Mouse (Mus musculus): Measurements from ENCODE around the gene Jazf1. TPM values are rescaled to one million over a fixed set of nuclear protein-coding genes. Genes with fewer than 3 reads are reported as not detected.

The Jazf1 gene
- polyA plus RNA-seq, 1 experiment from 2014 or later: 59.3 TPM

DNA sequence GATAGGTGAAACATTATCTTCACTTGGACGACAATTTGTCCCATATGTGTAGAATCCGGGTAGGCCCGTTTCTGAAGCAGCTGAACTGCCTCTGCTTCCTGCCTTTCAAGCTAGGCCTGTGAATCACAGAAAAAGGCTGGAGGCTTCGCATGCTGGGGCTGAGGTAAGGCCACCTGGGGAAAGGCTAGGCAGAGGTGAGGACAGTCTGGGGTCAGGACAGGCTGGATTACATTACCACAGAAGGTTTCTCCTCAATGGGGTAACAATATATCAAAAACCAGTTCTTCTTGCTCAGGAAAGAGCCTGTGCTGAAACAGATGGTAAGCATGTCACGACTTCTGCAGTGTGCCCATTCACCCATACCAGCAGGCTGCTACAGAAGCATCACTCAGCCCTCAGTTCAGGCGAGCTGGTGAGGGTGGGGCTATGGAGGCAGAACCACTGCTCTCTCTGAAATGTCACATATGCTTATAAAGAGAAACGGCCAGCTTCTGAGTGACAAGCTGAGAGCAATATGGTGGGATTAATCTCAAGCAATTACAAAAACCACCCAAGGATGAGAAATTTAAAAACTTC lies 135.7 kb downstream of the Jazf1 start:
- Histone ChIP-seq H3K4me2 (ENCODE audit: low read length) (no peak overlapping the region), H3K36me3 (ENCODE audit: control insufficient read depth, insufficient read depth, low read length) (no peaks in the 10 kb centered on the region), H3K27me3 (ENCODE audit: control insufficient read depth, insufficient read depth, low read depth, low read length) (no peaks in the 10 kb centered on the region), H3K4me3 (ENCODE audit: low read depth, low read length) (no peak overlapping the region), H3K9ac (ENCODE audit: low read depth, low read length) (no peak overlapping the region), H3K9me3 (replicated peaks; ENCODE audit: control insufficient read depth, low read length, poor library complexity, severe bottlenecking) (no peaks in the 10 kb centered on the region), H3K27ac (ENCODE audit: low read length) (no peak overlapping the region), H3K4me1 (ENCODE audit: control insufficient read depth, insufficient read depth, low read length) (peaks cover 3% of the 10 kb centered on the region; the same call in 1 of the 2 replicates)
- 67% methylated on average over 7 of the region's 7 CpGs for WGBS
- no peak for ATAC-seq

DNA sequence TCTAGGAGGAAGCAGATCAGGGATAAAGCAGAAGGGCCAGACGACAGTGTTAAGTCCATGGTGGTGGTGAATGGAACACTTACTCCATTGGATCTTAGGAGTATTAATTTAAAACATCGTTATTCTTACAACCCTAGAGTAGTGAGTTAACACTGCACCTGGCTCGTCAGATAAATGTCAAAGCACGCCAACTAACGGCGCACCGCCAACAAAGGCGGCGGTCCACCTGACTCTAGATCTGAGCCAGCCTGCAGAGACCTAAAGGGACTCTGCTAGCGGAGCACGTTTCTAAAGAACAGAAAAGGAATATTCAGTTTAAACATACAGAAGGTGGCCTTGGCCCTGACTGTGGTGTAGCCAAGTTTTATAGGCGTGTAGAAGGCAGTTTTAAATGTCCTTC lies 139.1 kb downstream of the Jazf1 start:
- Histone ChIP-seq H3K27me3 (ENCODE audit: control insufficient read depth, insufficient read depth, low read depth, low read length) (no peaks in the 10 kb centered on the region), H3K27ac (ENCODE audit: low read length) (no peak overlapping the region), H3K4me3 (ENCODE audit: low read depth, low read length) (no peak overlapping the region), H3K4me1 (ENCODE audit: control insufficient read depth, insufficient read depth, low read length) (peaks cover 3% of the 10 kb centered on the region; the same call in 1 of the 2 replicates), H3K9ac (ENCODE audit: low read depth, low read length) (no peak overlapping the region), H3K36me3 (ENCODE audit: control insufficient read depth, insufficient read depth, low read length) (no peaks in the 10 kb centered on the region), H3K9me3 (replicated peaks; ENCODE audit: control insufficient read depth, low read length, poor library complexity, severe bottlenecking) (no peaks in the 10 kb centered on the region), H3K4me2 (ENCODE audit: low read length) (no peak overlapping the region)
- WGBS: 77% methylated on average over 12 of the region's 12 CpGs
- ATAC-seq: no peak

DNA sequence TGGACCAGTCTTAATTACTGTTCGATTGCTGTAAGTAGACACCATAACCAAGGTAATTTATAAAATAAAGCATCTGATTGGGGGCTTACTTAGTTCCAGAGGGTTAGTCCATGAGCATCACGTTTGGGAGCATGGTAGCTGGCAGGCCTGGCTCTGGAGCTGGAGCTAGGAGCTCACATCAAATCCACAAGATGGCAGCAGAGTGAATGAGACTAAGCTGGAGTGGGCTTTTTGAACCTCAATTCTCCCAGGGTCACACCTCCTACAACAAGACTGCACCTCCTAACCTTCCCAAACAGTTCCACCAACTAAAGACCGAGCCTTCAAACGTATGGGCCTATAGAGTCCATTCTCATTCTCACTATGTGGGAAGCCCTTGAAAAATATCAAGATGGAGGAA lies 141.5 kb downstream of the Jazf1 start:
- Histone ChIP-seq H3K27ac (ENCODE audit: low read length) (no peak overlapping the region), H3K9ac (ENCODE audit: low read depth, low read length) (no peak overlapping the region), H3K4me3 (ENCODE audit: low read depth, low read length) (no peak overlapping the region), H3K27me3 (ENCODE audit: control insufficient read depth, insufficient read depth, low read depth, low read length) (no peaks in the 10 kb centered on the region), H3K4me1 (ENCODE audit: control insufficient read depth, insufficient read depth, low read length) (no peaks in the 10 kb centered on the region), H3K4me2 (ENCODE audit: low read length) (no peak overlapping the region), H3K36me3 (ENCODE audit: control insufficient read depth, insufficient read depth, low read length) (no peaks in the 10 kb centered on the region), H3K9me3 (replicated peaks; ENCODE audit: control insufficient read depth, low read length, poor library complexity, severe bottlenecking) (no peaks in the 10 kb centered on the region)
- no peak for ATAC-seq
- 80% methylated on average over 4 of the region's 4 CpGs for WGBS

DNA sequence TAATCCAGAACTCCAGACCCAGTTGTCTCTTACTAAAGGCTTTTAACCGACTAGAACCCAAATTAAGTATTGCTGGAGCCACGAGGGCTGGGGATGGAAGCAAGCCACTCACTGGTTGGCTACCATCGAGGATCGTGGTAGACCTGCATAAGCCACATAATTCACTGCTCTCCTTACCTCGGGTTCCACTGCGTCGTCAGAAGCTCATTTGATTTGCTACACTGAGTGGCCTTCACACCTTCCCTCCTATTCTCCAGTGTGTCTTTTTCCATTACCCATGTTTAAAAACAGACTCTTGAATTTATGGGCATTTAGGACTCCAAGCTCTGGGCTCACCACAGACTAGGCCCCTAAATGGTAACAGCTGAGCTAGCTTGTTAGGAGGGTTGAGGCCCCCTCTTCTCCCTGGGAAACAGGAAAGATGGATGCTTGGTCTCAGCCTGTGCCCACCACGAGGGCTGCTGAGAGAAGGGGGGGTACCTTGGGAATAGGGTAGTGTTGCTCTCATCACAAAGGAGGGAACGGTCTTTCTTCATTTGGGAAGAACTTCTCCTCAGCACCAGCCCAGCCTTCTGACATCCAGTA lies 142.9 kb downstream of the Jazf1 start:
- no peaks in the 10 kb centered on the region for H3K27me3 ChIP-seq (ENCODE audit: control insufficient read depth, insufficient read depth, low read depth, low read length)
- no peak overlapping the region for H3K9ac ChIP-seq (ENCODE audit: low read depth, low read length)
- no peaks in the 10 kb centered on the region for H3K36me3 ChIP-seq (ENCODE audit: control insufficient read depth, insufficient read depth, low read length)
- ATAC-seq: no peak
- H3K4me2 ChIP-seq (ENCODE audit: low read length): no peak overlapping the region
- no peaks in the 10 kb centered on the region for H3K4me1 ChIP-seq (ENCODE audit: control insufficient read depth, insufficient read depth, low read length)
- no peak overlapping the region for H3K27ac ChIP-seq (ENCODE audit: low read length)
- WGBS: 82% methylated on average over 9 of the region's 9 CpGs
- H3K4me3 ChIP-seq (ENCODE audit: low read depth, low read length): no peak overlapping the region
- H3K9me3 ChIP-seq (replicated peaks; ENCODE audit: control insufficient read depth, low read length, poor library complexity, severe bottlenecking): no peaks in the 10 kb centered on the region

DNA sequence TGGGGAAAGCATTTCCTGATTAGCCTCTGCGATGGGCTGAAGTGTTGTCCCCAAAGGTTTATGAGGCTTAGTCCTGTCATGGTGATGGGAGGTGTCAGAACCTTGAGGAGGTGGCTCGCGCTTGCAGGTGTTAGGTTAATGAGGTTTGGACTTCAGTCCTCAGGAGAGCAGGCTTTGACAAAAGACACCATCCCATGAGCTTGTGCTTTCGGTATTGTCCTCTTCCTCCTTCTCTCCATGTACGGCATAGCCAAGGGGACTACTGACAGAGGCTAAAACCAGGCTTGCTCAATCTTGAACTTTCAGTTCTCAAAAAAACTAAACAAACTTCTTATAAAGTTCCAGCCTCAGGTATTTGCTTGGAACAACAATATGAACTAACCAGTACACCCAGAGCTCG lies 147.2 kb downstream of the Jazf1 start:
- no peak for ATAC-seq

DNA sequence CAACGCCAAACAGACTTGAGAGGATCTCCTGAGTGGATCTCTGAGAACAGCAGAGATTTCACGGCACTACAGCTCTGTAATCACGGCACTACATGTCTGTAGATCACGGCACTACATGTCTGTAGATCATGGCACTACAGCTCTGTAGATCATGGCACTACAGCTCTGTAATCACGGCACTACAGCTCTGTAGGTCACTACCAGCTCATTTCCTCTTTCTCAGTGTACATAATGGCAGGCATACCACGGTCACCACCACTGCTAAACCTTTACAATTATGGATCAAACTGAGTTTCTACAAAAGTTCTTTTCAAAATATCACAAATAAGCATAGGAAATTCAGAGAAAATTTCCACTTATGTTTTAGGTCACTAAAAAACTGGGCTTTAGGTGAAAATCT lies 147.7 kb downstream of the Jazf1 start:
- H3K4me3 ChIP-seq (ENCODE audit: low read depth, low read length): no peak overlapping the region
- H3K9ac ChIP-seq (ENCODE audit: low read depth, low read length): no peak overlapping the region
- no peak for ATAC-seq
- WGBS: 86% methylated on average over 6 of the region's 6 CpGs
- H3K4me1 ChIP-seq (ENCODE audit: control insufficient read depth, insufficient read depth, low read length): no peaks in the 10 kb centered on the region
- no peak overlapping the region for H3K27ac ChIP-seq (ENCODE audit: low read length)
- no peaks in the 10 kb centered on the region for H3K36me3 ChIP-seq (ENCODE audit: control insufficient read depth, insufficient read depth, low read length)
- H3K9me3 ChIP-seq (replicated peaks; ENCODE audit: control insufficient read depth, low read length, poor library complexity, severe bottlenecking): no peaks in the 10 kb centered on the region
- H3K4me2 ChIP-seq (ENCODE audit: low read length): no peak overlapping the region
- H3K27me3 ChIP-seq (ENCODE audit: control insufficient read depth, insufficient read depth, low read depth, low read length): no peaks in the 10 kb centered on the region

More for the DNA sequence above, 147.2 kb downstream of the Jazf1 start:
- Histone ChIP-seq H3K4me3 (ENCODE audit: low read depth, low read length) (no peak overlapping the region), H3K9ac (ENCODE audit: low read depth, low read length) (no peak overlapping the region), H3K4me1 (ENCODE audit: control insufficient read depth, insufficient read depth, low read length) (no peaks in the 10 kb centered on the region), H3K4me2 (ENCODE audit: low read length) (no peak overlapping the region), H3K36me3 (ENCODE audit: control insufficient read depth, insufficient read depth, low read length) (no peaks in the 10 kb centered on the region), H3K27me3 (ENCODE audit: control insufficient read depth, insufficient read depth, low read depth, low read length) (no peaks in the 10 kb centered on the region), H3K9me3 (replicated peaks; ENCODE audit: control insufficient read depth, low read length, poor library complexity, severe bottlenecking) (no peaks in the 10 kb centered on the region), H3K27ac (ENCODE audit: low read length) (no peak overlapping the region)
- WGBS: 90% methylated on average over 6 of the region's 6 CpGs

DNA sequence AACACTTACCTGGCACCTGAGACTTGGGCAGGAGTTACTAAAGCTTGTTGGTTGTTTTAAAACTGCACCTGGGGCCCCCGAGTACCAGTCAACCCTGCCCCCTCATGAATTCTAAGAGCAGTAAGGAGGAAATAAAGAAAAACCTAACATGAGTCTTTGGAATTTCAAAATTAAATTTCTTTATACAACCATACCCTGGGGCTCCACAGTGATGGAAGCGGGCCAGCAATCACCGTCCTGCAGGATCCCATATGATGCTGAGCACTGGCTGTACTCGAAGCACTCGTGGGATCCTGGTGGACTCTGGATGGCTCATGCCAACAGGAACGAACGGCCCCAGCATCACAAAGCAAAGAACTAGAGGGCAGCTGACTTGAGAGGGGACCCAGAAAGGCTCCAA lies 149.0 kb downstream of the Jazf1 start:
- WGBS: 67% methylated on average over 7 of the region's 7 CpGs
- Histone ChIP-seq H3K27me3 (ENCODE audit: control insufficient read depth, insufficient read depth, low read depth, low read length) (no peaks in the 10 kb centered on the region), H3K36me3 (ENCODE audit: control insufficient read depth, insufficient read depth, low read length) (no peaks in the 10 kb centered on the region), H3K4me1 (ENCODE audit: control insufficient read depth, insufficient read depth, low read length) (no peaks in the 10 kb centered on the region), H3K4me3 (ENCODE audit: low read depth, low read length) (no peak overlapping the region), H3K4me2 (ENCODE audit: low read length) (no peak overlapping the region), H3K9me3 (replicated peaks; ENCODE audit: control insufficient read depth, low read length, poor library complexity, severe bottlenecking) (no peaks in the 10 kb centered on the region), H3K27ac (ENCODE audit: low read length) (no peak overlapping the region), H3K9ac (ENCODE audit: low read depth, low read length) (no peak overlapping the region)
- ATAC-seq: no peak

DNA sequence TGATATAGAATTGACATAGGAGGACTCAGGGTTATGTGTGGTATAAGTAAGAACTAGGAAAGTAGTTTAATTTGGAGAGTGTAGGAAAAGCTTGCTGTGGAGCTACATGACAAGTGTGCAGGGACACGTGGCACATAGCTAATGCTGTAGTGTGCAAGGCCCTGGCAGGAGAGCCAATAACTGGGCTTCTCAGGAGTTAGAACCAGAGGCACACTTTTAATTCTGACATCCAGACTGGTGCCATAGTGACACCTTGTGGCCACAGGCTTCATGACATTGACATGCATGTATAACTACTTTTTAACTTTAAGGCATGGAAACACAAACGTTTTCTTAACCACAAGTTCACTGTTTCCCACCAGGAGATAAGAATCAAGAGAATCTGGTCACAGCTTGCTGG lies 149.5 kb downstream of the Jazf1 start:
- Histone ChIP-seq H3K27ac (ENCODE audit: low read length) (no peak overlapping the region), H3K9ac (ENCODE audit: low read depth, low read length) (no peak overlapping the region), H3K4me3 (ENCODE audit: low read depth, low read length) (no peak overlapping the region), H3K4me1 (ENCODE audit: control insufficient read depth, insufficient read depth, low read length) (no peaks in the 10 kb centered on the region), H3K27me3 (ENCODE audit: control insufficient read depth, insufficient read depth, low read depth, low read length) (no peaks in the 10 kb centered on the region), H3K36me3 (ENCODE audit: control insufficient read depth, insufficient read depth, low read length) (no peaks in the 10 kb centered on the region), H3K4me2 (ENCODE audit: low read length) (no peak overlapping the region), H3K9me3 (replicated peaks; ENCODE audit: control insufficient read depth, low read length, poor library complexity, severe bottlenecking) (no peaks in the 10 kb centered on the region)
- WGBS: 6% methylated on average over 2 of the region's 2 CpGs
- peak; percentile 76 for ATAC-seq

DNA sequence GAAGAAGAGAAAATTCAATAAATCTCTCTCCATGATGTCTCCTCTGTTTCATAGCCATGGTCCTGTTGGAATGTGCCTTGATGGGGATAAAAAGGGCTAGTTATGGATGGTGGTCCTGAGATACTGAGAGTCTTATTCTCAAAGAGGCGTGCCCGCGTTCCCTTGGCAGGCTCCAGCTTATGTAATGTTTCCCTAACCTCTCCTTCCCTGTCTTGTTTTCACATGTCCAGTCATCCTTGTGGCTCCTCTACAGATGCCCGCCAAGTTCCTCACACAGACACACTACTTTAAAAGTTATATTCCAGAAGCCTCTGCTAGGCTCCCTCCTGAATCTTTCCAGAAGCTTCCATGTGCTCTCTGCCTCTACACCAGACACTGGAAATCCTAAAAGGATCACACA lies 151.0 kb downstream of the Jazf1 start:
- no peak overlapping the region for H3K9ac ChIP-seq (ENCODE audit: low read depth, low read length)
- no peaks in the 10 kb centered on the region for H3K9me3 ChIP-seq (replicated peaks; ENCODE audit: control insufficient read depth, low read length, poor library complexity, severe bottlenecking)
- H3K27ac ChIP-seq (ENCODE audit: low read length): no peak overlapping the region
- no peaks in the 10 kb centered on the region for H3K36me3 ChIP-seq (ENCODE audit: control insufficient read depth, insufficient read depth, low read length)
- no peak overlapping the region for H3K4me2 ChIP-seq (ENCODE audit: low read length)
- ATAC-seq: no peak
- WGBS: 96% methylated on average over 4 of the region's 4 CpGs
- H3K4me3 ChIP-seq (ENCODE audit: low read depth, low read length): no peak overlapping the region
- H3K4me1 ChIP-seq (ENCODE audit: control insufficient read depth, insufficient read depth, low read length): no peaks in the 10 kb centered on the region
- no peaks in the 10 kb centered on the region for H3K27me3 ChIP-seq (ENCODE audit: control insufficient read depth, insufficient read depth, low read depth, low read length)
